Mouse (Mus musculus) stomach, embryonic 14.5 days (tissue): ENCODE measurements around the gene Arel1. TPM values are rescaled to one million over a fixed set of nuclear protein-coding genes. Genes with fewer than 3 reads are reported as not detected.
A peak's percentile ranks its signal among the peaks of the same experiment; 100 is the strongest.

Experiments
- ATAC-seq: fragments of 200-750 bp; cut with Nextera tagmentation; 2 replicates; pipeline ENCODE4 v1.8.0; 2017; ENCODE audit warnings: low read depth, moderate TSS enrichment; ENCODE audit not compliant: insufficient number of reproducible peaks, insufficient read depth, low FRiP score
- H3K27ac ChIP-seq: fragments of 300-500 bp; sonication (generic); 2 replicates; pipeline ENCODE4 v1.5.1; 2014; ENCODE audit warnings: mild to moderate bottlenecking, low read length, moderate library complexity, mixed read lengths
- H3K27me3 ChIP-seq: fragments of 300-500 bp; sonication (generic); 2 replicates; pipeline ENCODE4 v1.6.1; 2014; ENCODE audit warnings: low read length, control low read depth, mixed read lengths; ENCODE audit not compliant: control insufficient read depth, insufficient read depth
- H3K36me3 ChIP-seq: fragments of 300-500 bp; sonication (generic); 2 replicates; pipeline ENCODE4 v1.6.1; 2014; ENCODE audit warnings: mild to moderate bottlenecking, control low read depth, low read length, moderate library complexity, mixed read lengths; ENCODE audit not compliant: control insufficient read depth, insufficient read depth
- H3K4me1 ChIP-seq: fragments of 300-500 bp; sonication (generic); 2 replicates; pipeline ENCODE4 v1.6.1; 2014; ENCODE audit warnings: low read length, control low read depth, mixed read lengths; ENCODE audit not compliant: control insufficient read depth, insufficient read depth
- H3K4me2 ChIP-seq: fragments of 300-500 bp; sonication (generic); replicated peaks from 2 replicates; pipeline ENCODE4 v1.6.1; 2014; ENCODE audit warnings: low read depth, low read length, control low read depth
- H3K4me3 ChIP-seq: fragments of 300-500 bp; sonication (generic); 2 replicates; pipeline ENCODE4 v1.5.1; 2014; ENCODE audit warnings: low read depth, low read length, control low read depth
- H3K9ac ChIP-seq: fragments of 300-500 bp; sonication (generic); replicated peaks from 2 replicates; pipeline ENCODE4 v1.6.1; 2014; ENCODE audit warnings: low read depth, mild to moderate bottlenecking, control low read depth, low read length, moderate library complexity, mixed read lengths
- H3K9me3 ChIP-seq: fragments of 300-500 bp; sonication (generic); 2 replicates; pipeline ENCODE4 v1.6.1; 2016; ENCODE audit warnings: low read depth, low read length, control low read depth; ENCODE audit not compliant: control insufficient read depth
- WGBS: fragments of 180-500 bp; shearing (Covaris S2); extraction: QIAGEN DNeasy Blood & Tissue Kit; methylation state at CpG from one replicate; pipeline ENCODE4 v1.1.7; 2014; 5-methylcytosine and 5-hydroxymethylcytosine counted together
- polyA plus RNA-seq: library from polyadenylated mRNA; unstranded; fragments of >200 nt; fragmentation: Nextera tagmentation; extraction: Ambion mirVana; gene quantifications from 2 replicates; pipeline ENCODE4 v1.2.1, GENCODE M21; 2014

The Arel1 gene
- 15.1 and 15.3 TPM in 2 replicates for polyA plus RNA-seq

- no peaks in the 10 kb centered on the region for H3K27me3 ChIP-seq
- peak; percentile 84 for ATAC-seq
- H3K36me3 ChIP-seq, result peaks cover 17% of the 10 kb centered on the region; the same call in 1 of the 2 replicates
- H3K27ac ChIP-seq, result peak within 1 kb of the TSS; percentile 52; the same call in 1 of the 2 replicates
- under 1% methylated on average over 42 of the region's 42 CpGs for WGBS
- peaks cover 12% of the 10 kb centered on the region for H3K4me1 ChIP-seq
- peak within 1 kb of the TSS; percentile 60 for H3K9ac ChIP-seq
- peak within 1 kb of the TSS; percentile 96 for H3K4me2 ChIP-seq
- peak within 1 kb of the TSS; percentile 91 for H3K4me3 ChIP-seq
- H3K9me3 ChIP-seq, result no peaks in the 10 kb centered on the region
These were observed at the start of gene Arel1, which contains the start of gene Fcf1 for GRCm38 (mm10) chr12:84970428-84971096. Arel1 (minus strand) TSS chr12:84970900. Fcf1 (plus strand) TSS chr12:84970897.

DNA sequence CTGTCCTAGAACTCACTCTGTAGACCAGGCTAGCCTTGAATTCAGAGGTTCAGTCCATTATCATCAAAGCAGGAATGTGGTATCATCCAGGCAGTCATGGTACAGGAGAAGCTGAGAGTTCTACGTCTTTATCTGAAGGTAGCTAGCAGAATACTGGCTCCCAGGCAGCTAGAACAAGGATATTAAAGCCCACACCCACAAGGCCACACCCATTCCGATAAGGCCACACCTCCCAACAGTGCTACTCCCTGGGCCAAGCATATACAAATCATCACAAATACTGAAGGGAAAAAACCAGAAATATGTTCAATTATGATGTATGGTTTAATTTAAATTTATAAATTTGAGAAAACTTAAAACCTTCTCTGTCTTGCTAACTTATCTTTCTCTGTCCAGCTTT, 41.5 kb upstream of the Arel1 start:
- Histone ChIP-seq H3K27me3 (no peaks in the 10 kb centered on the region), H3K4me2 (no peak overlapping the region), H3K36me3 (peaks cover 36% of the 10 kb centered on the region), H3K27ac (no peak overlapping the region), H3K9ac (no peak overlapping the region), H3K9me3 (no peaks in the 10 kb centered on the region), H3K4me3 (no peak overlapping the region), H3K4me1 (no peaks in the 10 kb centered on the region)
- no peak for ATAC-seq
- WGBS, result 83% methylated on average over 2 of the region's 2 CpGs

GRCm38 (mm10) chr12:85010541-85010940, 39.8 kb upstream of the Arel1 start:
- Histone ChIP-seq H3K4me2 (no peak overlapping the region), H3K36me3 (peaks cover 28% of the 10 kb centered on the region), H3K4me1 (no peaks in the 10 kb centered on the region), H3K27ac (no peak overlapping the region), H3K9ac (no peak overlapping the region), H3K9me3 (no peaks in the 10 kb centered on the region), H3K4me3 (no peak overlapping the region), H3K27me3 (no peaks in the 10 kb centered on the region)
- WGBS, result 80% methylated on average over 2 of the region's 2 CpGs
- ATAC-seq, result no peak

GRCm38 (mm10) chr12:85009776-85010175, 39.1 kb upstream of the Arel1 start:
- ATAC-seq, result no peak

GRCm38 (mm10) chr12:85007021-85007420, 36.3 kb upstream of the Arel1 start:
- H3K9ac ChIP-seq, result no peak overlapping the region
- H3K4me1 ChIP-seq, result no peaks in the 10 kb centered on the region

More at GRCm38 (mm10) chr12:85009776-85010175, 39.1 kb upstream of the Arel1 start:
- no peak overlapping the region for H3K27ac ChIP-seq
- no peak overlapping the region for H3K9ac ChIP-seq
- peaks cover 21% of the 10 kb centered on the region for H3K36me3 ChIP-seq
- 76% methylated on average over 1 of the region's 1 CpGs for WGBS
- H3K4me3 ChIP-seq, result no peak overlapping the region
- no peaks in the 10 kb centered on the region for H3K4me1 ChIP-seq
- H3K4me2 ChIP-seq, result no peak overlapping the region
- H3K27me3 ChIP-seq, result no peaks in the 10 kb centered on the region
- peaks cover 3% of the 10 kb centered on the region; the same call in 1 of the 2 replicates for H3K9me3 ChIP-seq

GRCm38 (mm10) chr12:85006206-85006605, 35.5 kb upstream of the Arel1 start:
- Histone ChIP-seq H3K36me3 (no peaks in the 10 kb centered on the region; the same call in 1 of the 2 replicates), H3K9me3 (peaks cover 3% of the 10 kb centered on the region; the same call in 1 of the 2 replicates), H3K27me3 (no peaks in the 10 kb centered on the region), H3K9ac (no peak overlapping the region), H3K4me1 (no peaks in the 10 kb centered on the region), H3K4me3 (no peak overlapping the region), H3K27ac (no peak overlapping the region), H3K4me2 (no peak overlapping the region)
- ATAC-seq, result no peak
- WGBS, result 88% methylated on average over 1 of the region's 1 CpGs

More at GRCm38 (mm10) chr12:85007021-85007420, 36.3 kb upstream of the Arel1 start:
- H3K4me2 ChIP-seq, result no peak overlapping the region
- H3K27ac ChIP-seq, result no peak overlapping the region
- peaks cover 3% of the 10 kb centered on the region; the same call in 1 of the 2 replicates for H3K9me3 ChIP-seq
- no peaks in the 10 kb centered on the region for H3K27me3 ChIP-seq
- H3K36me3 ChIP-seq, result no peaks in the 10 kb centered on the region; the same call in 1 of the 2 replicates
- no peak overlapping the region for H3K4me3 ChIP-seq
- ATAC-seq, result no peak

DNA sequence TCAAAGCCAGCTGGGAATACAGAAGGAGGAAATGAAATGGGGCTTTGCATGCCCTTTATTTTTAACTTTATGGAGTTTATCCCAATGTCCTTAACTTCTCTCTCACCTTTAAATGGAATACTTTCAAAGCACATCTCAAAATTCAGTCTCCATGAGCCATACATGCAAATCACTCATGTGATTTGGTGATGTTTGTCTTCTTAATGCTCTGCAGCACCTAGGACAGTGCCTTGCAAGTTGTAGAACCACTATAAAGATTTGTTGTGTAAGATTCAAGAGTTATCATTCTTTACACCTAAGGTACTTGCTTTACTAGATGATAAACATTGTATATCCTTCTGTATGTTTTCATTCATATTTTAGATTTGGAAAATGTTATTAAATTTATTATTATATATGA, 28.4 kb upstream of the Arel1 start:
- Histone ChIP-seq H3K4me1 (peaks cover 17% of the 10 kb centered on the region; the same call in 1 of the 2 replicates), H3K9me3 (no peaks in the 10 kb centered on the region), H3K9ac (no peak overlapping the region), H3K4me2 (peak overlapping the region; percentile 89), H3K27me3 (no peaks in the 10 kb centered on the region), H3K36me3 (no peaks in the 10 kb centered on the region), H3K4me3 (peak overlapping the region; percentile 84; the same call in 1 of the 2 replicates), H3K27ac (no peak overlapping the region)
- no peak for ATAC-seq

DNA sequence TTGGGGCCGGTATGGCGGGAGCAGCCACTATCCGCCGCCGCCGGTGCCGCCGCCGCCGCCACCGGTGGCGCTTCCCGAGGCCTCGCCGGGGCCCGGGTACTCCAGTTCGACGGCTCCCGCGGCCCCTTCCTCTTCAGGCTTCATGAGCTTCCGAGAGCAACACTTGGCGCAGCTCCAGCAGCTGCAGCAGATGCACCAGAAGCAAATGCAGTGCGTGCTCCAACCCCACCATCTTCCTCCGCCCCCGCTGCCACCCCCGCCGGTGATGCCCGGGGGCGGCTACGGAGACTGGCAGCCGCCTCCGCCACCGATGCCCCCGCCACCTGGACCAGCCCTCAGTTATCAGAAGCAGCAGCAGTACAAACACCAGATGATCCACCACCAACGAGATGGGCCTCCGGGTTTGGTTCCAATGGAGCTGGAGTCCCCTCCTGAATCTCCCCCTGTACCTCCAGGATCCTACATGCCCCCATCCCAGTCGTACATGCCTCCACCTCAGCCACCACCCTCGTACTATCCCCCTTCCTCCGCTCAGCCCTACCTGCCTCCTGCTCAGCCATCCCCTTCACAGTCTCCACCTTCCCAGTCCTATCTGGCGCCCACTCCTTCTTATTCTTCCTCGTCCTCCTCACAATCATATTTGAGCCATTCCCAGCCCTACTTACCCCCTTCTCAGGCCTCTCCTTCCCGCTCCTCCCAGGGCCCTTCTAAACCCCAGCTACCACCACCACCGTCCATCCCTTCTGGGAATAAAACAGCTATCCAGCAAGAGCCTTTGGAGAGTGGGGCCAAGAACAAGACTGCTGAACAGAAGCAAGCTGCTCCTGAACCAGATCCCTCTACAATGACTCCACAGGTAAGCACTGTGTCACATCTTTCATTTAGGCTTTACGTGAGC, 26.1 kb upstream of the Arel1 start:
- peaks cover 3% of the 10 kb centered on the region; the same call in 1 of the 2 replicates for H3K9me3 ChIP-seq
- WGBS, result under 1% methylated on average over 44 of the region's 44 CpGs
- peak overlapping the region; percentile 93 for H3K9ac ChIP-seq
- peak overlapping the region; percentile 84 for H3K4me3 ChIP-seq
- H3K4me2 ChIP-seq, result peak overlapping the region; percentile 89
- peaks cover 17% of the 10 kb centered on the region; the same call in 1 of the 2 replicates for H3K4me1 ChIP-seq
- peak overlapping the region; percentile 50 for H3K27ac ChIP-seq
- peak; percentile 49 for ATAC-seq
- H3K36me3 ChIP-seq, result no peaks in the 10 kb centered on the region
- no peaks in the 10 kb centered on the region for H3K27me3 ChIP-seq
